Mouse (Mus musculus) brain, embryonic 14.5 days (tissue): ENCODE results near the gene H2-Aa.

Experiments used
- CTCF ChIP-seq: fragments of 200-500 bp; IDR thresholded peaks from 2 replicates; pipeline ENCODE4 v1.5.1; 2012; ENCODE audit warnings: inconsistent platforms, mild to moderate bottlenecking, moderate library complexity, borderline replicate concordance; ENCODE audit not compliant: insufficient read depth, insufficient read length; ENCODE audit errors: extremely low read depth
- POLR2A ChIP-seq: fragments of 200-500 bp; IDR thresholded peaks from 2 replicates; pipeline ENCODE4 v1.6.1; 2012; ENCODE audit warnings: mild to moderate bottlenecking, inconsistent platforms, borderline replicate concordance; ENCODE audit not compliant: poor library complexity, insufficient read depth, insufficient read length, severe bottlenecking; ENCODE audit errors: extremely low read depth

DNA sequence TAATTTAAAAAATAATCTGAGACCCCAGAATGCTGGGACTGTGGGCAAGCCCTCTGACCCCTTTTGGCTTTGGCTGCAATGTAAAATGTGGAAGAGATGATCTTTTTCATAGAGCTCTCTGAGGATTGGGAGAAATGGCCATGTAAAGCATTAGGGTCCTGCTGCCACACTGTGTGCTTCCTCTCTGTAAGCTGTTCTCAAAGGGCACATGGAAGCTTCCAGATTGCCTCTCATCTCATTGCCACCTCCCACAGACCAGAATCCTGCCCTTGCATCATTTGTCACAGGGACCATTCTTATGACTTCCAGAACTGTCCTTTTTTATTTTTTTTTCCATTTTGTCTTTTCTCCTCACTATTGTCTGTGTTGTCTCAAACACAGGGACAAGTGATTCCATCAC is 19.6 kb upstream of the H2-Aa start:
- TF ChIP-seq CTCF (no peak), POLR2A (no peak)
